Mouse (Mus musculus) MEL (cell line): ENCODE data around the gene Trim63. TPM values are rescaled to one million over a fixed set of nuclear protein-coding genes. Genes with fewer than 3 reads are reported as not detected.

ENCODE experiments used
- DNase-seq: peaks from one replicate; pipeline ENCODE4 v3.0.0; 2011; ENCODE audit warnings: low read depth, low spot score
- H3K27ac ChIP-seq: 2 replicates; pipeline ENCODE4 v1.5.1; 2012; ENCODE audit warnings: low read depth, mild to moderate bottlenecking, control low read depth, low read length, moderate library complexity; ENCODE audit not compliant: control insufficient read depth
- H3K27me3 ChIP-seq, 2 experiments: fragments of 150-350 bp in 1 of 2; sonication (generic) in 1 of 2; 2 replicates each; pipeline ENCODE4 v1.6.1; 2012; ENCODE audit warnings: low read length in 2 of 2, mild to moderate bottlenecking in 2 of 2, improper control_type of control experiment in 1 of 2, moderate library complexity in 1 of 2; ENCODE audit not compliant: insufficient read depth in 2 of 2, control insufficient read depth in 1 of 2
- H3K36me3 ChIP-seq, 2 experiments: 2 replicates each; pipeline ENCODE4 v1.6.1; 2012 to 2014; ENCODE audit warnings: low read length in 2 of 2, improper control_type of control experiment in 1 of 2, inconsistent platforms in 1 of 2, mild to moderate bottlenecking in 1 of 2; ENCODE audit not compliant: insufficient read depth in 2 of 2, control insufficient read depth in 1 of 2
- H3K4me1 ChIP-seq, 2 experiments: fragments of 150-350 bp in 1 of 2; sonication (generic) in 1 of 2; 2 replicates each; pipeline ENCODE4 v1.6.1; 2012; ENCODE audit warnings: low read length in 2 of 2, improper control_type of control experiment in 1 of 2, mild to moderate bottlenecking in 1 of 2; ENCODE audit not compliant: insufficient read depth in 2 of 2, control insufficient read depth in 1 of 2
- H3K4me3 ChIP-seq, 2 experiments: fragments of 150-350 bp in 1 of 2; sonication (generic) in 1 of 2; 2 replicates each; pipeline ENCODE4 v1.5.1; 2012; ENCODE audit warnings: low read depth in 2 of 2, low read length in 2 of 2, mild to moderate bottlenecking in 2 of 2, moderate library complexity in 2 of 2, control low read depth in 1 of 2, improper control_type of control experiment in 1 of 2; ENCODE audit not compliant: control insufficient read depth in 1 of 2, insufficient read depth in 1 of 2
- H3K79me2 ChIP-seq: 2 replicates; pipeline ENCODE4 v1.6.1; 2012; ENCODE audit warnings: mild to moderate bottlenecking, low read length, moderate library complexity; ENCODE audit not compliant: control insufficient read depth, poor library complexity, insufficient read depth
- H3K9ac ChIP-seq: 2 replicates; pipeline ENCODE4 v1.6.1; 2012; ENCODE audit warnings: low read depth, mild to moderate bottlenecking, control low read depth, low read length, moderate library complexity; ENCODE audit not compliant: control insufficient read depth, poor library complexity, severe bottlenecking
- H3K9me3 ChIP-seq: fragments of 150-350 bp; sonication (generic); replicated peaks from 2 replicates; pipeline ENCODE4 v1.6.1; 2012; ENCODE audit warnings: mild to moderate bottlenecking, low read length, improper control_type of control experiment, moderate library complexity; ENCODE audit not compliant: insufficient read depth
- BHLHE40 ChIP-seq: IDR thresholded peaks from 2 replicates; pipeline ENCODE4 v1.6.1; 2012; ENCODE audit warnings: low read depth, mild to moderate bottlenecking, inconsistent platforms, low read length, improper control_type of control experiment, borderline replicate concordance
- CHD1 ChIP-seq: IDR thresholded peaks from 2 replicates; pipeline ENCODE4 v1.6.1; 2012; ENCODE audit warnings: low read depth, mild to moderate bottlenecking, inconsistent platforms, low read length, improper control_type of control experiment
- ETS1 ChIP-seq: IDR thresholded peaks from 2 replicates; pipeline ENCODE4 v1.6.1; 2012; ENCODE audit warnings: low read depth, mild to moderate bottlenecking, inconsistent platforms, low read length, improper control_type of control experiment, moderate library complexity
- GABPA ChIP-seq: IDR thresholded peaks from 2 replicates; pipeline ENCODE4 v1.6.1; 2012; ENCODE audit warnings: low read depth, mild to moderate bottlenecking, inconsistent platforms, low read length, improper control_type of control experiment, moderate library complexity
- GATA1 ChIP-seq: IDR thresholded peaks from 2 replicates; pipeline ENCODE4 v1.6.1; 2011; ENCODE audit warnings: low read depth, low read length, improper control_type of control experiment
- KAT2A ChIP-seq: conservative IDR thresholded peaks from 2 replicates; pipeline ENCODE4 v1.6.1; 2012; ENCODE audit warnings: low read depth, low read length, improper control_type of control experiment, inconsistent platforms
- MAX ChIP-seq: IDR thresholded peaks from 2 replicates; pipeline ENCODE4 v1.6.1; 2011; ENCODE audit warnings: low read length, improper control_type of control experiment
- MYB ChIP-seq: IDR thresholded peaks from 2 replicates; pipeline ENCODE4 v1.6.1; 2011; ENCODE audit warnings: mild to moderate bottlenecking, low read depth, low read length, improper control_type of control experiment
- NRF1 ChIP-seq: IDR thresholded peaks from 2 replicates; pipeline ENCODE4 v1.6.1; 2014; ENCODE audit warnings: low read depth, mild to moderate bottlenecking, inconsistent platforms, low read length, improper control_type of control experiment, moderate library complexity; ENCODE audit not compliant: poor library complexity, insufficient read depth, severe bottlenecking
- POLR2A ChIP-seq, 2 experiments: IDR thresholded peaks; 2 replicates each; pipeline ENCODE4 v1.6.1; 2011 to 2012; ENCODE audit warnings: low read length in 2 of 2, mild to moderate bottlenecking in 2 of 2, control low read depth in 1 of 2, improper control_type of control experiment in 1 of 2, low read depth in 1 of 2, moderate library complexity in 1 of 2; ENCODE audit not compliant: control insufficient read depth in 1 of 2, insufficient read depth in 1 of 2, poor library complexity in 1 of 2
- POLR2AphosphoS5 ChIP-seq: IDR thresholded peaks from 2 replicates; pipeline ENCODE4 v1.6.1; 2012; ENCODE audit warnings: low read depth, borderline replicate concordance, mild to moderate bottlenecking, inconsistent platforms, low read length, moderate library complexity, mixed read lengths
- SIN3A ChIP-seq: IDR thresholded peaks from 2 replicates; pipeline ENCODE4 v1.6.1; 2012; ENCODE audit warnings: low read length, improper control_type of control experiment, inconsistent platforms
- UBTF ChIP-seq: IDR thresholded peaks from 2 replicates; pipeline ENCODE4 v1.6.1; 2012; ENCODE audit warnings: low read depth, mild to moderate bottlenecking, inconsistent platforms, low read length, improper control_type of control experiment, moderate library complexity, borderline replicate concordance; ENCODE audit not compliant: insufficient read depth
- ZKSCAN1 ChIP-seq: IDR thresholded peaks from 2 replicates; pipeline ENCODE4 v1.6.1; 2012; ENCODE audit warnings: low read depth, mild to moderate bottlenecking, inconsistent platforms, low read length, improper control_type of control experiment, moderate library complexity
- ZMIZ1 ChIP-seq: IDR thresholded peaks from 2 replicates; pipeline ENCODE4 v1.6.1; 2012; ENCODE audit warnings: low read depth, mild to moderate bottlenecking, inconsistent platforms, low read length, improper control_type of control experiment, moderate library complexity
- polyA plus RNA-seq, 2 experiments: library from polyadenylated mRNA; stranded (reverse) in 1 of 2; unstranded in 1 of 2; fragments of >175 nt in 1 of 2; fragments of >200 nt in 1 of 2; gene quantifications; 2 replicates each; pipeline versions ENCODE4 v1.2.1 to v1.2.4; 2012; ENCODE audit warnings: low replicate concordance in 2 of 2, low read depth in 1 of 2; ENCODE audit not compliant: insufficient read length in 2 of 2, insufficient read depth in 1 of 2, missing spikeins in 1 of 2
- total RNA-seq: library from RNA; depleted of rRNA; stranded (reverse); fragments of 300-350 nt; gene quantifications from 2 replicates; pipeline ENCODE4 v1.2.3, GENCODE M21; 2012

Gene Trim63
- total and polyA plus RNA-seq, 3 experiments = not detected

- Histone ChIP-seq H3K27ac (no peak overlapping the region), H3K4me1 (no peaks in the 10 kb centered on the region), H3K9ac (no peak overlapping the region), H3K27me3 (peaks cover 0 to 5% of the 10 kb centered on the region in 2 experiments; a peak in 2 of 4 replicates), H3K4me3 (no peak overlapping the region), H3K9me3 (no peaks in the 10 kb centered on the region), H3K36me3 (no peaks in the 10 kb centered on the region), H3K79me2 (no peaks in the 10 kb centered on the region)
- no peak for TF ChIP-seq BHLHE40
- no peak for TF ChIP-seq POLR2A (IDR thresholded peaks at IDR 0.05; ENCODE audit: control insufficient read depth in 1 of 2, insufficient read depth in 1 of 2, low read depth in 1 of 2, low read length in 2 of 2, poor library complexity in 1 of 2)
- no peak for TF ChIP-seq NRF1
- no peak for TF ChIP-seq KAT2A
- no peak for TF ChIP-seq ZKSCAN1
- no peak for DNase-seq
Measured at GRCm38 (mm10) chr4:134370649-134371221, 55.8 kb downstream of the Trim63 start.

GRCm38 (mm10) chr4:134371316-134371855, 56.5 kb downstream of the Trim63 start:
- H3K36me3 ChIP-seq = no peaks in the 10 kb centered on the region
- no peaks in the 10 kb centered on the region for H3K79me2 ChIP-seq
- H3K9me3 ChIP-seq = no peaks in the 10 kb centered on the region
- no peak overlapping the region for H3K27ac ChIP-seq
- H3K27me3 ChIP-seq = peaks cover 0 to 5% of the 10 kb centered on the region in 2 experiments; a peak in 2 of 4 replicates
- TF ChIP-seq ETS1 (no peak), POLR2AphosphoS5 (no peak), ZMIZ1 (no peak), CHD1 (no peak), SIN3A (no peak), UBTF (no peak), MYB (no peak), GABPA (no peak), GATA1 (no peak), MAX (no peak)
- no peak overlapping the region for H3K4me3 ChIP-seq
- DNase-seq = no peak
- no peak overlapping the region for H3K9ac ChIP-seq
- no peaks in the 10 kb centered on the region for H3K4me1 ChIP-seq
